Mouse (Mus musculus) spleen, postnatal 36 days (tissue): ENCODE results near the gene Shh.

Source experiments
- DNase-seq, 2 experiments: peaks; one replicate each; pipeline ENCODE4 v3.0.0; 2022; ENCODE audit warnings: low spot score in 2 of 2, mixed read lengths in 1 of 2

Shh gene

GRCm38 (mm10) chr5:28459456-28460225 lies 7.4 kb downstream of the Shh start:
- DNase-seq: no peak

- DNase-seq: no peak
Observed at GRCm38 (mm10) chr5:28458821-28459240, 8.2 kb downstream of the Shh start.

- no peak for DNase-seq
Observed at GRCm38 (mm10) chr5:28457921-28458641, 9.0 kb downstream of the Shh start.

- DNase-seq: no peak
Observed at GRCm38 (mm10) chr5:28456366-28456765, 10.7 kb downstream of the Shh start.

- DNase-seq: no peak
Observed at GRCm38 (mm10) chr5:28455721-28456120, 11.3 kb downstream of the Shh start.

- DNase-seq: peak in 1 of 2 experiments; percentile 0
Observed at GRCm38 (mm10) chr5:28454546-28454945, 12.5 kb downstream of the Shh start.

GRCm38 (mm10) chr5:28453523-28453922 lies 13.5 kb downstream of the Shh start:
- DNase-seq: no peak

GRCm38 (mm10) chr5:28453086-28453485 lies 14.0 kb downstream of the Shh start:
- peak in 1 of 2 experiments; percentile 0 for DNase-seq

GRCm38 (mm10) chr5:28451053-28451638 lies 15.9 kb downstream of the Shh start:
- DNase-seq: peak; percentile 15 to 41

- DNase-seq: no peak
Observed at GRCm38 (mm10) chr5:28450126-28450890, 16.7 kb downstream of the Shh start.

GRCm38 (mm10) chr5:28425926-28426325 lies 41.1 kb downstream of the Shh start:
- no peak for DNase-seq

- DNase-seq: no peak
Observed at GRCm38 (mm10) chr5:28423781-28424180, 43.3 kb downstream of the Shh start.

GRCm38 (mm10) chr5:28419640-28420265 lies 47.3 kb downstream of the Shh start:
- no peak for DNase-seq

GRCm38 (mm10) chr5:28418734-28419133 lies 48.3 kb downstream of the Shh start:
- no peak for DNase-seq

- DNase-seq: no peak
Observed at GRCm38 (mm10) chr5:28416029-28416428, 51.0 kb downstream of the Shh start.

- DNase-seq: no peak
Observed at GRCm38 (mm10) chr5:28414076-28414475, 53.0 kb downstream of the Shh start.

- DNase-seq: no peak
Observed at GRCm38 (mm10) chr5:28413533-28413932, 53.5 kb downstream of the Shh start.

- no peak for DNase-seq
Observed at GRCm38 (mm10) chr5:28412006-28412685, 54.9 kb downstream of the Shh start.
